Mouse (Mus musculus) forebrain, embryonic 16.5 days (tissue): Measurements from ENCODE around the gene Uqcrfs1. TPM values are rescaled to one million over a fixed set of nuclear protein-coding genes. Genes with fewer than 3 reads are reported as not detected.

Experiments used
- ATAC-seq: fragments of 200-750 bp; cut with Nextera tagmentation; 2 replicates; pipeline ENCODE4 v1.8.0; 2017; ENCODE audit warnings: mild to moderate bottlenecking, moderate library complexity
- H3K27ac ChIP-seq: fragments of 300-500 bp; sonication (generic); 2 replicates; pipeline ENCODE4 v1.5.1; 2014; ENCODE audit warnings: low read length, control low read depth
- H3K27me3 ChIP-seq: fragments of 300-500 bp; sonication (generic); replicated peaks from 2 replicates; pipeline ENCODE4 v1.6.1; 2014; ENCODE audit warnings: low read length; ENCODE audit not compliant: control insufficient read depth, insufficient read depth
- H3K36me3 ChIP-seq: fragments of 300-500 bp; sonication (generic); 2 replicates; pipeline ENCODE4 v1.6.1; 2014; ENCODE audit not compliant: control insufficient read depth, insufficient read depth
- H3K4me1 ChIP-seq: fragments of 300-500 bp; sonication (generic); replicated peaks from 2 replicates; pipeline ENCODE4 v1.6.1; 2014; ENCODE audit warnings: low read length; ENCODE audit not compliant: control insufficient read depth, insufficient read depth
- H3K4me2 ChIP-seq: fragments of 300-500 bp; sonication (generic); 2 replicates; pipeline ENCODE4 v1.6.1; 2014; ENCODE audit warnings: mild to moderate bottlenecking, low read length, control low read depth
- H3K4me3 ChIP-seq: fragments of 300-500 bp; sonication (generic); replicated peaks from 2 replicates; pipeline ENCODE4 v1.5.1; 2014; ENCODE audit warnings: mild to moderate bottlenecking, low read length, control low read depth
- H3K9ac ChIP-seq: fragments of 300-500 bp; sonication (generic); replicated peaks from 2 replicates; pipeline ENCODE4 v1.6.1; 2014; ENCODE audit warnings: low read depth, low read length, control low read depth
- H3K9me3 ChIP-seq: fragments of 300-500 bp; sonication (generic); 2 replicates; pipeline ENCODE4 v1.6.1; 2016; ENCODE audit warnings: low read length; ENCODE audit not compliant: control insufficient read depth
- WGBS: fragments of 180-500 bp; shearing (Covaris S2); extraction: QIAGEN DNeasy Blood & Tissue Kit; methylation state at CpG from one replicate; pipeline ENCODE4 v1.1.7; 2014; 5-methylcytosine and 5-hydroxymethylcytosine counted together
- polyA plus RNA-seq: library from polyadenylated mRNA; unstranded; fragments of >200 nt; fragmentation: Nextera tagmentation; extraction: Ambion mirVana; gene quantifications from 2 replicates; pipeline ENCODE4 v1.2.1, GENCODE M21; 2015

The Uqcrfs1 gene
- polyA plus RNA-seq, 1 experiment from 2014 or later, result 227 TPM

GRCm38 (mm10) chr13:30523246-30523891 is 21.8 kb downstream of the Uqcrfs1 start:
- Histone ChIP-seq H3K4me2 (no peak overlapping the region), H3K36me3 (no peaks in the 10 kb centered on the region), H3K9me3 (no peaks in the 10 kb centered on the region), H3K4me3 (no peak overlapping the region), H3K27me3 (no peaks in the 10 kb centered on the region), H3K9ac (no peak overlapping the region), H3K27ac (no peak overlapping the region), H3K4me1 (no peaks in the 10 kb centered on the region)
- WGBS, result 92% methylated on average over 5 of the region's 5 CpGs
- ATAC-seq, result no peak

GRCm38 (mm10) chr13:30521282-30521902 is 23.8 kb downstream of the Uqcrfs1 start:
- Histone ChIP-seq H3K4me2 (no peak overlapping the region), H3K9ac (no peak overlapping the region), H3K36me3 (no peaks in the 10 kb centered on the region), H3K4me3 (no peak overlapping the region), H3K4me1 (no peaks in the 10 kb centered on the region), H3K27me3 (no peaks in the 10 kb centered on the region), H3K9me3 (no peaks in the 10 kb centered on the region), H3K27ac (no peak overlapping the region)
- WGBS, result 76% methylated on average over 16 of the region's 16 CpGs
- ATAC-seq, result no peak

- ATAC-seq, result no peak
- no peaks in the 10 kb centered on the region for H3K9me3 ChIP-seq
- H3K36me3 ChIP-seq, result no peaks in the 10 kb centered on the region
- no peak overlapping the region for H3K4me2 ChIP-seq
- H3K4me1 ChIP-seq, result no peaks in the 10 kb centered on the region
- H3K27ac ChIP-seq, result no peak overlapping the region
- no peaks in the 10 kb centered on the region for H3K27me3 ChIP-seq
- no peak overlapping the region for H3K9ac ChIP-seq
- no peak overlapping the region for H3K4me3 ChIP-seq
Observed at GRCm38 (mm10) chr13:30518191-30518590, 27.0 kb downstream of the Uqcrfs1 start.

GRCm38 (mm10) chr13:30507651-30508050 is 37.5 kb downstream of the Uqcrfs1 start:
- H3K36me3 ChIP-seq, result no peaks in the 10 kb centered on the region
- no peak overlapping the region for H3K4me3 ChIP-seq
- WGBS, result 80% methylated on average over 4 of the region's 4 CpGs
- no peak overlapping the region for H3K4me2 ChIP-seq
- no peaks in the 10 kb centered on the region for H3K9me3 ChIP-seq
- no peaks in the 10 kb centered on the region for H3K27me3 ChIP-seq
- H3K4me1 ChIP-seq, result no peaks in the 10 kb centered on the region
- ATAC-seq, result no peak
- no peak overlapping the region for H3K27ac ChIP-seq
- no peak overlapping the region for H3K9ac ChIP-seq

GRCm38 (mm10) chr13:30501860-30502395 is 43.2 kb downstream of the Uqcrfs1 start:
- Histone ChIP-seq H3K27me3 (no peaks in the 10 kb centered on the region), H3K9ac (no peak overlapping the region), H3K9me3 (no peaks in the 10 kb centered on the region), H3K4me3 (no peak overlapping the region), H3K4me2 (no peak overlapping the region), H3K27ac (no peak overlapping the region), H3K36me3 (no peaks in the 10 kb centered on the region), H3K4me1 (no peaks in the 10 kb centered on the region)
- no peak for ATAC-seq
- WGBS, result 38% methylated on average over 7 of the region's 7 CpGs

Other genes starting within 250 kb of the Uqcrfs1 start
- 0.91 and 1.0 TPM in 2 replicates for gene Agtr1a, start 208.9 kb downstream of the Uqcrfs1 start, polyA plus RNA-seq
- gene Dusp22, start 114.6 kb upstream of the Uqcrfs1 start, polyA plus RNA-seq, result 14.0 and 15.9 TPM in 2 replicates
- gene Irf4, start 203.9 kb upstream of the Uqcrfs1 start, polyA plus RNA-seq, result 0.06 and 0.11 TPM in 2 replicates